ENCODE assay signal across 8 mouse cellular contexts in genomic region chr8:11277602-11278051, GRCm38 (mm10). TPM values are rescaled to one million over a fixed set of nuclear protein-coding genes. Genes with fewer than 3 reads are reported as not detected.
DNase-seq lines count a peak whose midpoint lies in the region; ATAC-seq and TF ChIP-seq lines count a peak whose summit lies in the region.

No protein-coding gene starts in this region.

- no peak overlapping the region for H3K4me3 ChIP-seq in testis, adult 2 months (ENCODE audit: control insufficient read depth, low read depth, low read length)
- H3K4me3 ChIP-seq in stomach, postnatal 0 days (ENCODE audit: low read depth, low read length) = no peak overlapping the region; the same call in 1 of the 2 replicates

- no peaks in the 10 kb centered on the region for H3K27me3 ChIP-seq in testis, adult 2 months (ENCODE audit: control insufficient read depth, insufficient read depth, low read length)
- H3K27me3 ChIP-seq in stomach, postnatal 0 days (ENCODE audit: control insufficient read depth, insufficient read depth, low read length) = no peaks in the 10 kb centered on the region

- H3K4me2 ChIP-seq in stomach, postnatal 0 days (replicated peaks; ENCODE audit: low read depth) = no peak overlapping the region

- H3K36me3 ChIP-seq in testis, adult 2 months (ENCODE audit: control insufficient read depth, insufficient read depth, low read length) = no peaks in the 10 kb centered on the region
- H3K36me3 ChIP-seq in stomach, postnatal 0 days (ENCODE audit: control insufficient read depth, insufficient read depth, low read length) = no peaks in the 10 kb centered on the region; the same call in 1 of the 2 replicates

- H3K9ac ChIP-seq in stomach, postnatal 0 days (ENCODE audit: low read length) = peak overlapping the region; percentile 27; the same call in 1 of the 2 replicates

- peak; percentile 72 for TF ChIP-seq EP300 in stomach, postnatal 0 days (optimal IDR thresholded peaks at IDR 0.05)

- TF ChIP-seq CTCF in testis, adult 2 months (IDR thresholded peaks at IDR 0.05; ENCODE audit: control insufficient read depth, insufficient read depth, insufficient replicate concordance, low read depth, low read length) = no peak
- no peak for TF ChIP-seq CTCF in stomach, postnatal 0 days (IDR thresholded peaks at IDR 0.05; ENCODE audit: low read depth)

- no peak for TF ChIP-seq POLR2A in testis, adult 2 months (IDR thresholded peaks at IDR 0.05; ENCODE audit: control insufficient read depth, low read depth, low read length)

- H3K9me3 ChIP-seq in stomach, postnatal 0 days (ENCODE audit: control insufficient read depth, low read length) = no peaks in the 10 kb centered on the region

- peak; percentile 61; the same call in 1 of the 2 replicates for ATAC-seq in stomach, postnatal 0 days (ENCODE audit: low FRiP score, low TSS enrichment)

- intact Hi-C loops in gastrocnemius, postnatal 14 days (cut with DNase I; ENCODE audit: low total_unique reads) = no loop called here

- DNase-seq in gastrocnemius, adult 18-20 months (ENCODE audit: low spot score) = peak; percentile 58
- no peak for DNase-seq in gastrocnemius, postnatal 14 days
- no peak for DNase-seq in testis, postnatal 14 days (ENCODE audit: low spot score)
- peak; percentile 59 for DNase-seq in kidney, postnatal 14 days
- DNase-seq in stomach, postnatal 0 days (ENCODE audit: low spot score) = peak; percentile 30
- DNase-seq in cerebellum, postnatal 14 days = no peak
- no peak for DNase-seq in adrenal gland, postnatal 10 days

- peak overlapping the region; percentile 28; the same call in 1 of the 2 replicates for H3K27ac ChIP-seq in testis, adult 2 months (ENCODE audit: control insufficient read depth, insufficient read depth, low read depth, low read length)
- H3K27ac ChIP-seq in stomach, postnatal 0 days (replicated peaks) = peak overlapping the region; percentile 90

- 40% methylated on average over 3 of the region's 3 CpGs for WGBS in stomach, postnatal 0 days

- H3K4me1 ChIP-seq in testis, adult 2 months (ENCODE audit: control insufficient read depth, insufficient read depth, low read length) = no peaks in the 10 kb centered on the region
- 0 out of 2 replicates have a peak, but pooled peaks cover 4% of the 10 kb centered on the region for H3K4me1 ChIP-seq in stomach, postnatal 0 days (replicated peaks; ENCODE audit: control insufficient read depth, insufficient read depth)

RNA-seq across cellular contexts. Expression of gene Col4a2, which starts 35.0 kb away (rescaled TPM):
- total RNA-seq in gastrocnemius, adult 18-20 months (2021) = 10 to 100 TPM; 37.4 to 50.2 TPM
- total RNA-seq in gastrocnemius, postnatal 14 days (2021) = 100 to 1,000 TPM; 297 to 319 TPM
- polyA plus RNA-seq in testis, adult 2 months (2012; rRNA removed) = 8.4 and 9.0 TPM in 2 replicates
- polyA plus RNA-seq in stomach, postnatal 0 days (2015; fragmentation: Nextera tagmentation; extraction: Ambion mirVana) = 43.4 and 47.2 TPM in 2 replicates
- 100 to 1,000 TPM; 322 to 338 TPM for total RNA-seq in adrenal gland, postnatal 10 days (2021)

RNA-seq across cellular contexts. Expression of gene Col4a1, which starts 35.0 kb away (rescaled TPM):
- total RNA-seq in gastrocnemius, adult 18-20 months (2021) = 10 to 100 TPM; 66.5 to 81.6 TPM
- 100 to 1,000 TPM; 636 to 736 TPM for total RNA-seq in gastrocnemius, postnatal 14 days (2021)
- 17.8 and 18.8 TPM in 2 replicates for polyA plus RNA-seq in testis, adult 2 months (2012; rRNA removed)
- 96.3 and 99.0 TPM in 2 replicates for polyA plus RNA-seq in stomach, postnatal 0 days (2015; fragmentation: Nextera tagmentation; extraction: Ambion mirVana)
- 100 to 1,000 TPM; 677 to 700 TPM for total RNA-seq in adrenal gland, postnatal 10 days (2021)

Comparison
In these comparisons a context has a peak if more than half of its experiments do, and no peak if none do; other contexts are left out.
1. DNase-seq: peak in gastrocnemius, adult 18-20 months (single experiment), kidney, postnatal 14 days (single experiment) and stomach, postnatal 0 days (single experiment); none in gastrocnemius, postnatal 14 days (single experiment), testis, postnatal 14 days (single experiment), cerebellum, postnatal 14 days (0 of 2) and adrenal gland, postnatal 10 days (single experiment).
2. RNA of gene Col4a2, which starts 35.0 kb away (total RNA-seq): 322 to 338 TPM in adrenal gland, postnatal 10 days and 297 to 319 TPM in gastrocnemius, postnatal 14 days; 37.4 to 50.2 TPM in gastrocnemius, adult 18-20 months; every median in the first group is over 4 times any median in the second.
3. RNA of gene Col4a1, which starts 35.0 kb away (total RNA-seq): 636 to 736 TPM in gastrocnemius, postnatal 14 days and 677 to 700 TPM in adrenal gland, postnatal 10 days; 66.5 to 81.6 TPM in gastrocnemius, adult 18-20 months; every median in the first group is over 4 times any median in the second.